Mouse (Mus musculus) frontal cortex, postnatal 14 days (tissue): ENCODE results near the gene Usp24.

ENCODE experiments used
- DNase-seq, 2 experiments: peaks; one replicate each; pipeline ENCODE4 v3.0.0; 2022; ENCODE audit warnings: low spot score in 2 of 2

Gene Usp24

GRCm38 (mm10) chr4:106428616-106429015, 112.6 kb downstream of the Usp24 start:
- no peak for DNase-seq

- DNase-seq, result no peak
These were observed 113.1 kb downstream of the Usp24 start for GRCm38 (mm10) chr4:106429106-106429505.

- DNase-seq, result no peak
These were observed 114.4 kb downstream of the Usp24 start for GRCm38 (mm10) chr4:106430431-106430830.

- no peak for DNase-seq
These were observed 119.4 kb downstream of the Usp24 start for GRCm38 (mm10) chr4:106435426-106435825.

- no peak for DNase-seq
These were observed 120.5 kb downstream of the Usp24 start for GRCm38 (mm10) chr4:106436475-106436874.

- peak in 1 of 2 experiments; percentile 2 for DNase-seq
These were observed 121.2 kb downstream of the Usp24 start for GRCm38 (mm10) chr4:106437207-106437606.

GRCm38 (mm10) chr4:106438763-106439162, 122.8 kb downstream of the Usp24 start:
- peak in 1 of 2 experiments; percentile 17 for DNase-seq

GRCm38 (mm10) chr4:106443182-106443581, 127.2 kb downstream of the Usp24 start:
- DNase-seq, result no peak

- no peak for DNase-seq
These were observed 133.3 kb downstream of the Usp24 start for GRCm38 (mm10) chr4:106449306-106449705.

GRCm38 (mm10) chr4:106452401-106452800, 136.4 kb downstream of the Usp24 start:
- peak in 1 of 2 experiments; percentile 53 for DNase-seq

- no peak for DNase-seq
These were observed 137.1 kb downstream of the Usp24 start for GRCm38 (mm10) chr4:106453108-106453507.

- DNase-seq, result no peak
These were observed 137.5 kb downstream of the Usp24 start for GRCm38 (mm10) chr4:106453516-106453915.

- DNase-seq, result no peak
These were observed 138.5 kb downstream of the Usp24 start for GRCm38 (mm10) chr4:106454541-106454940.

GRCm38 (mm10) chr4:106462016-106462415, 146.0 kb downstream of the Usp24 start:
- DNase-seq, result no peak

GRCm38 (mm10) chr4:106462524-106462923, 146.5 kb downstream of the Usp24 start:
- no peak for DNase-seq

GRCm38 (mm10) chr4:106463174-106463801, 147.3 kb downstream of the Usp24 start:
- DNase-seq, result no peak

- no peak for DNase-seq
These were observed 151.6 kb downstream of the Usp24 start for GRCm38 (mm10) chr4:106467420-106468110.

GRCm38 (mm10) chr4:106470921-106471320, 154.9 kb downstream of the Usp24 start:
- DNase-seq, result no peak

GRCm38 (mm10) chr4:106472335-106472734, 156.3 kb downstream of the Usp24 start:
- DNase-seq, result peak; percentile 46 to 70

- DNase-seq, result peak; percentile 56 to 57
These were observed 158.2 kb downstream of the Usp24 start for GRCm38 (mm10) chr4:106474241-106474640.

GRCm38 (mm10) chr4:106480545-106480944, 164.5 kb downstream of the Usp24 start:
- no peak for DNase-seq

- no peak for DNase-seq
These were observed 167.3 kb downstream of the Usp24 start for GRCm38 (mm10) chr4:106483215-106483727.

- DNase-seq, result no peak
These were observed 167.8 kb downstream of the Usp24 start for GRCm38 (mm10) chr4:106483831-106484230.
